Mouse (Mus musculus) c-Kit-negative CD71-positive TER-119-positive erythroid progenitor cells, embryonic 14.5 days (primary cell): ENCODE measurements around the gene Zc3h8.

ENCODE experiments used
- DNase-seq: peaks from one replicate; pipeline ENCODE4 v3.0.0-alpha.2; 2013; ENCODE audit warnings: low read depth, low spot score

Zc3h8 gene

DNA sequence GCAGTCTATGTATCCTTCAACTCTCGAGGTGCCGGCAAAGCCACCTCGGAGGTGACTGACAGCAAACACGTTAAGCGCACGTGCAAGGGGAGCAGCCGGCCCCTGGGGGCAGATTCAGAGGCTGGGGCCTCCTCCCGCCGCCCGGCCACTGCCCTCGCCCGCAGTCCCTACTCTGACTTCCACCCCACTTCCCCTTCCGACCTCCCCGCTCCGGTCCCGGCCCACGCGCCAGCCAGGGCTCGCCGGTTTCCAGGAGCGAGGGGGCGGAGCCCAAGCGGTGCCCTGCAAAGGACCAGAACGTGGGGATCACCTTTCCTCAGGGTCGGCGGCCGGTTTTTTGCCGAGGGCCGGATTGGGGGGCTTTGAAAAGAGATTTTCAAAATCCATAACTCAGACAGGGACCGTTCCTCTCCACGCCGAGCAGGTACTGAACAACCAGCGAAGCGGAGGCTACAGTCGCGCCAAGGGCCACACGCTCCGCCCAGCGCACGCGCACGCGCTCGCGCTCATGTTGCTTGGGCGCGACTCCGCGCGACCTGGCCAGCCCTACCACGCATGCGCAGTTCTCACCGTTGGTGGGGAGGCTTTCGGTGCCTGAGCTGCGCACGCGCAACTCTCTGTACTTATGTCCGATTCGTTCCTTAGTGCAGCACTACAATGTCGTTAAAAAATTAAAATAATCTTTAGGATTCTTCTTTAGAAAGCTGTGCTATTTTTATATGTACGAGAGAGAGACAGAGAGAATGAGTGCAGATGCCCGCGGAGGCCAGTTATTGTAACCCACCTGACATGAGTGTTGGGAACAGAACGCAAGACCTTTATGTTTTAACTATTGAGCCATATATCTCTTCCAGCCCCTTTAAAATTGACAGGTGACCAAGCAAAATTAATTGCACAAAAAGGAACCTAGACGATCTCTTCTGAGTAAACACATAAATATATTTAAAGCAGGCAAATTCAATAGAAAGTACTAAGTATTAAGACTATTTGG, at the start of gene Zc3h8:
Gene Zc3h8 (minus strand): TSS at position 540 of the 991 bp plus-strand sequence.
- DNase-seq = peak; percentile 96

GRCm38 (mm10) chr2:128984746-128985145, 40.9 kb upstream of the Zc3h8 start:
- DNase-seq = no peak

DNA sequence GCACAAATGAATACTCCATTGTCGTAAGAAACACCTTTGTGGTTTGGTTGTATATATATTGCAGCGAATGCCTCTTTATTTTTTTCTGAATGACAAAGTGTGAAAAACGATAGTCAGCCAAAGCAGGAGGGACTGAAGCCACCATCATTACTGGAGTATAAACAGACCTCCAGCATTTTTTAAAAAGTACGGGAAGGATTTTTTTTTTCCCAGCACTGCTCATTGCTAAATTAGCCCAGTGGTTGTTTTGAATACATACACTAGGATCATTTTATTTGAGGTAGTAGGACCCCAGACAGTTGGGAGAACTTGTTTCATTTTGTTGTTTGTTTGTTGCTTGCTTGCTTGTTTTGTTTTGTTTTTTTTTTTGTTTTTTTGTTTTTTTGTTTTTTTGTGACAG, 31.7 kb upstream of the Zc3h8 start:
- DNase-seq = no peak

DNA sequence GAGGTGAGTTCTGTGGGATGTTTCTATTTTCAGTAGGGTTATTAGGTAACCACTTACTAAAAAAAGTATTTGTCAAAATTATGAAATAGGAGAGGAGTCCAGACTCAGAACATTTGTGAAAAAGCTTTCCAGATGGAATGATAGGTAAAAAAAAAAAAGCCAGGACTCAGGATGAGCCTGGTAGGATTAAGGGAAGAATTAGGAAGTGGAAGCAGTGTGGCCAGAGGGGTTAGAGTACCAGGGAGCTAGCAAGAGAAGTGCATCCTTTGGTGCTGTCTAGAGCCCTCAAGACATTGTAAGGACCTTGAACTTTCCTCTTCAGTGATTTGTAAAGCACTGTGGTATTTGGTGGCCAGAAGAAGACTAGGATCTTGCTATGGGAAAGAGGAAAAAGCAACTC, 28.4 kb upstream of the Zc3h8 start:
- no peak for DNase-seq

- DNase-seq = no peak
Measured at GRCm38 (mm10) chr2:128968475-128969083, 24.7 kb upstream of the Zc3h8 start.

GRCm38 (mm10) chr2:128967661-128968441, 24.0 kb upstream of the Zc3h8 start, which contains the start of gene Gm10762:
Gm10762 (minus strand) TSS chr2:128967725.
- DNase-seq = peak; percentile 57

DNA sequence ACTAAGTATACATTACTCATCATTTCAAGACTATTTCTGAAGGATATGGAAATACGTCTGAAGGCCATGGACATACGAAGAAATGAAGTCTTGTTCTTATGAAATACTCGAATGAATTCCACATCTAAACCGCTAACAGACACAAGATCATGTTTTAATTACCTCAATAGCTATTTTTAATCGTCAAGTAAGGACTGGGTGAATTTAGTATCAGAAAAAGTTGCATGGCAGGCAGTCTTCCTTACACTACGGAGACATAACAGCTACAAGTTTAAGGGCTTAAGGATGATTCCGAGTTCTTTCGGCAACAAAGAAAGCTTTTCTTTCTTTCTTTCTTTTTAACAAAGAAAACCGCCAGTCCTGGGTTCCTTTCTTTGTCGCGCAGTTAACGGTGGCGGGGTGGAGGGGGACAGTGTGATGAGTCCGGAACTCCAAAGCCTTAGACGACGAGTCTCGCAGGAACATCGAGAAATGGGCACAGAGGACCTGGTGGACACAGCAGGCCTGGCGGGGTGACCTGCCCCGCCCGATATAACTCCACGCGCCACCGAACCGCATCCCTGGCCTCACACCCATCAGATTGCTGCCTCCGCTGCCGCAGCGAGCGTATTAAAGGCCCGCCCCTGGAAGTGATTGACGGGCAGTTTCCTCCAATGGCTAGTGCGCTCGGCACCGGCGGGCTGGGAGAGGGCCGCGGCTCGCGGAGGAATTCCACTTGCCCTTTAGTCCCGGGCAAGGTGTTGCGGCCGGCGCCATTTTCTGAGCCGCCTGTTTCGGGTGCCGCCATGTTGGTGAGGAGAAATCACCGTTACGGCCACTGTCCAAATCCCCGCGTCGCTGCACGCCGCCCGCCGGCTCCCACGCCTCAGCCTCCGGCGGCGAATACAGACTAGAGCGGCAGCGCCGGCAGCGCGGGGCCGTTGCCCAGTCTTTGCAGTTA, 23.0 kb upstream of the Zc3h8 start, which contains the start of gene Zc3h6:
Gene Zc3h6 (plus strand): TSS at position 762 of the 940 bp plus-strand sequence.
- DNase-seq = peak; percentile 98

DNA sequence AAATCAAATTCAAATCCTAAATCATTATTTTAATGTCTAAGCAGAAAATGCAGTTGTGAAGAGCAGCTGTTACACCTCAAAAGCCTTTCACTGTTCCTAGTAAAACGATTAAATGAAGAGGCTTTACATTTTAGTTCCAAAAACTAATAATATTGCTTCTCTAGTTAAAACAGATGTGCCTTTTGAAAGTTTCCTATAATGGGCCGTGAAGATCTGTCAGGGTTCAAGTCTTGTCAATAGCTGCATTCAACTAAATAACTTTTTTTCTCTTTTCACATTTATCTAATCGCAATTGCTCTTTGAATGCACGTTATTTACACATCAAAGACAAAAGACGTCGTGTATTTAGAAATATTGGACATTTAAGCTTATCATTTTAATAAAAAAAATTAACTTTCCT, 22.4 kb upstream of the Zc3h8 start:
- no peak for DNase-seq

- DNase-seq = no peak
Measured at GRCm38 (mm10) chr2:128965505-128966105, 21.7 kb upstream of the Zc3h8 start.

GRCm38 (mm10) chr2:128954186-128954585, 10.3 kb upstream of the Zc3h8 start:
- no peak for DNase-seq

DNA sequence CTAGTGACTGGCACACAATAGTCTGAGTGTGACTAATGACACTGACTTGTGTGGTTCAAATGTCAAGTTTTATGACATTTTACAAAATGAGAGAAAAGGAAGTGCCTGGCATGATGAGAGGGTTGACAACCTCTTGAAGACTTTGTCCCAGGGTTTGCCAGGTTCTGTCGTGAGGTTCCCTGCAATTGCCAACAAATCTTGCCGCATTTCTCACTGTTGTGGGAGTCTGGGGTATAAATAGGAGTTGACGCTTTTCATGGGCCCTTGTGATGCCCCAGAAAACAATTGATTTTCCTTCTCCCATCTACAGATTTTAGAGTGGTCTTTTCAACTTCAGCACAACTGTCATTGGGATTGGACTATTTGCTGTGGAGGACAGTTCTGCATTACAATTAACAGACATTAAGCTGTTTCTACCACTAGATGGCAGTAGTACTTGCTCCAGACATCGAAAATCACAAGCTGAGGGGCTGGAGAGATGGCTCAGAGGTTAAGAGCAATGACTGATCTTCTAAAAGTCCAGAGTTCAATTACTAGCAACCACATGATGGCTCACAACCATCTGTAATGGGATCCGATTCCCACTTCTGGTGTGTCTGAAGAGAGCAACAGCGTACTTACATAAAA, 4.2 kb upstream of the Zc3h8 start:
- peak; percentile 36 for DNase-seq

GRCm38 (mm10) chr2:128936256-128936655, 7.6 kb downstream of the Zc3h8 start:
- no peak for DNase-seq

DNA sequence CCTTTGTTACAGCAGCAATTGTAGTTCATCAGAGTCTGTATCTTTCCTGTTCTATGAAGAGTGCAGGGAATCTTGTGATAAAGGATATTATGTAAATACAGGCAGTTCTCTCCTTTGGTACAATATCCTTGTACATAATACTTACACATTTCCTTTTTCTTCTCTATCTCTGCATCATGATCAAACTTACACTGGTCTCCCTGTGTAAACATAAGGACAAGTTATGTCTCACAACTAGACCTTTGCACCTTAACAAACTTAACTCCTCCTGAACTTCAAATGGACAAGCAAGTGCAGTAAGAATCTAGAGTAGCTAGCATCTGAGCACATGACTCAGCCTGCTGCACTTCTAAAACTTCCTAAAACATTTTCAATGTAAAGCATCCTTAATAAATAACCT, 13.2 kb downstream of the Zc3h8 start:
- no peak for DNase-seq

DNA sequence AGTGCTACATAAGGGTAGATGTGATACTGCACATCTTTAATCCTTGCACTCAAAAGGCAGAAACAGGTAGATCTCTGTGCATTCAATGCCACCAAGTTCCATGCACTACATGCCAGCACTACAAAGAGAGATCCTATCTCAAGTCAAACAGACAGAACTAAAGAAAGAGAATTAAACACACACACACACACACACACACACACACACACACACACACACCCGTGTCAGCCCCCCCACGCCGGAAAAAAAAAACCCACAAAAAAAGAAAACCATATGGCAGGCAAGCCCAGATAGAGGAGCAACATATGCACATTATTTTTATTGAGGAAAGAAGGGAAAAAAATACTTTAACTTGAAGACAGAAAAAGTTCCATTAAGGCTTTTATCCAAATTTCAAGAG, 15.4 kb downstream of the Zc3h8 start:
- no peak for DNase-seq

DNA sequence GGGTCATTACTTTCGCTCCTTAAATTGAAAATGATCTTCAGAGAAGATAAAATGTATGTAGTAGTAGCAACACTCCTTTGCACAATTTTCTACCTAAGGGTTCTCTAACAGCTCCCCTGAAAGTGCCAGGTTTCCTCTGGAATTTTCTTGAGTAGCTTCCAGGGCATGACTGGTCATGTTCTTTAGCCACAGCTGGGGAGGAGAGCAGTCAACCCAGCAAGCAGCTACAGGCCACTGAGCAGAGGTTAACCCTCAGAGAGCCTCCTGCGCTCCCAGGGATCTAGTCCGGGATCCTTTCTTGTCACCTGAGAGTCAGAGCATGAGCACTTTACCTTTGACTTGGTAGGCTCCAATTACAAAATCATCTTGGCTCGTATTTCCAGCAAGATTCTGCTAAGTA, 19.1 kb downstream of the Zc3h8 start:
- no peak for DNase-seq

- DNase-seq = no peak
Measured at GRCm38 (mm10) chr2:128916528-128916927, 27.3 kb downstream of the Zc3h8 start.

GRCm38 (mm10) chr2:128914978-128915377, 28.9 kb downstream of the Zc3h8 start:
- DNase-seq = no peak

GRCm38 (mm10) chr2:128903661-128904060, 40.2 kb downstream of the Zc3h8 start:
- DNase-seq = no peak

DNA sequence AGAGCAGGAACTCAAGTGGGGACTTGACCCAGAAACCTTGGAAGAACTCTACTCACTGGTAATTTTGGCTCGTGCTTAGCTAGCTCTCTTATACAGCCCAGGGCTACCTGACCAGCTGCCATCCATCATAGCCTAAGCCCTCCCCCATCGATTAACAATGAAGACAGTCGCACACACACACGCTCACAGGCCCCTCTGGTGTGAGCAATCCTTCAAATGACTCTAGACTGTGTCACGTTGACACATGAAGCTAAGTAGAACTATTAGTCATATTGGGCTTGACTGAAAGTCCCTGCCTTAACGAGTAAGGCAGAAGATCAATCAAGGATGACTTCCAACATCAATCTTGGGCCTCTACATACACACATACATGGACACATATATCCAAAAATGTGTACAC, 41.0 kb downstream of the Zc3h8 start:
- DNase-seq = no peak

DNA sequence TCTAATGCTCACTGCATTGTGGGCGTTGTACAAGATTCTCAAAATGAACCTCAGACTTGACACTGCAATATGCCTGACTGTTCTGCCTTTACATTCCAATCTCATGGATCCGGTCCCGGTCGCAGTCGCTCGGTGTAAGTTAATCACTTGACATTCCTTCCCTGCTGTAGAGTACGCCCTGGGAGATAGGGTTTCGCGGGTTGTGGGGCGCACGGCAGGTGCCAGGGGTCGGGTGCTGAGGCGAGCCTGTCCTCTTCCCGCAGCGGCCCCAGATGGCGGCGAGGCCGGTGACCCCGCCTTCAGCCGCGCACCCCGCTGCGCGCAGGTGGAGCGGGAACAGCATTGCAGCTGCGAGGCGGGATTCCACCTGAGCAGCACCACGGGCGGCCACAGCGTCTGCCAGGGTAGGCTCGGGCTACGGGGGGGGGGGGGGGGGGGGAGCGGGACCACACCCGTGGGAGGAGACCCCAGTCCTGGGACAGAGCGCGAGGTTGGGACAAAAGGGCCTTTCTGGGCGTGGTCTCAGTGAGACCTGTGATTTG, 51.6 kb downstream of the Zc3h8 start:
- DNase-seq = no peak
